In genomic region chr10:62724936-62725335, GRCm38 (mm10) we compare ENCODE assay signal across 8 mouse cellular contexts. TPM values are rescaled to one million over a fixed set of nuclear protein-coding genes. Genes with fewer than 3 reads are reported as not detected.
A peak's percentile ranks its signal among the peaks of the same experiment; 100 is the strongest.
DNase-seq lines count a peak whose midpoint lies in the region; ATAC-seq and TF ChIP-seq lines count a peak whose summit lies in the region.

No protein-coding gene starts in this region.

- H3K36me3 ChIP-seq in kidney, postnatal 0 days (ENCODE audit: insufficient read depth, low read length), result no peaks in the 10 kb centered on the region
- no peaks in the 10 kb centered on the region for H3K36me3 ChIP-seq in forebrain, embryonic 15.5 days
- H3K36me3 ChIP-seq in limb, embryonic 15.5 days, result no peaks in the 10 kb centered on the region
- H3K36me3 ChIP-seq in neural tube, embryonic 15.5 days, result no peaks in the 10 kb centered on the region

- no peak for TF ChIP-seq CTCF in kidney, postnatal 0 days (IDR thresholded peaks at IDR 0.05; ENCODE audit: low read depth)

- no peaks in the 10 kb centered on the region for H3K9me3 ChIP-seq in kidney, postnatal 0 days (replicated peaks; ENCODE audit: low read length)
- no peaks in the 10 kb centered on the region for H3K9me3 ChIP-seq in forebrain, embryonic 15.5 days
- no peaks in the 10 kb centered on the region for H3K9me3 ChIP-seq in limb, embryonic 15.5 days
- no peaks in the 10 kb centered on the region for H3K9me3 ChIP-seq in neural tube, embryonic 15.5 days (replicated peaks)

- H3K9ac ChIP-seq in kidney, postnatal 0 days (ENCODE audit: low read depth, low read length), result no peak overlapping the region
- no peak overlapping the region for H3K9ac ChIP-seq in forebrain, embryonic 15.5 days (replicated peaks)
- H3K9ac ChIP-seq in limb, embryonic 15.5 days, result no peak overlapping the region
- H3K9ac ChIP-seq in neural tube, embryonic 15.5 days (replicated peaks), result no peak overlapping the region

- DNase-seq in kidney, postnatal 0 days (ENCODE audit: low spot score), result no peak
- no peak for DNase-seq in kidney, postnatal 25 days
- no peak for DNase-seq in right cerebral cortex, postnatal 36 days (ENCODE audit: low spot score in 2 of 2)
- DNase-seq in cerebellum, adult 11 months, result no peak
- no peak for DNase-seq in embryo, embryonic 10 days (ENCODE audit: low spot score)

- ATAC-seq in kidney, postnatal 0 days (replicated peaks; ENCODE audit: low FRiP score, low read depth), result no peak
- no peak for ATAC-seq in forebrain, embryonic 15.5 days (replicated peaks)
- no peak for ATAC-seq in limb, embryonic 15.5 days (ENCODE audit: insufficient number of reproducible peaks, low FRiP score, low TSS enrichment, low read depth)
- no peak for ATAC-seq in neural tube, embryonic 15.5 days (ENCODE audit: low FRiP score)

- WGBS in kidney, postnatal 0 days, result 8% methylated on average over 7 of the region's 7 CpGs
- 29% methylated on average over 7 of the region's 7 CpGs for WGBS in forebrain, embryonic 15.5 days
- WGBS in limb, embryonic 15.5 days, result 14% methylated on average over 7 of the region's 7 CpGs
- 26% methylated on average over 7 of the region's 7 CpGs for WGBS in neural tube, embryonic 15.5 days

- H3K27me3 ChIP-seq in kidney, postnatal 0 days (ENCODE audit: insufficient read depth, low read length), result no peaks in the 10 kb centered on the region; the same call in 1 of the 2 replicates
- H3K27me3 ChIP-seq in forebrain, embryonic 15.5 days, result no peaks in the 10 kb centered on the region
- peaks cover 16% of the 10 kb centered on the region; the same call in 1 of the 2 replicates for H3K27me3 ChIP-seq in limb, embryonic 15.5 days
- peaks cover 12% of the 10 kb centered on the region; the same call in 1 of the 2 replicates for H3K27me3 ChIP-seq in neural tube, embryonic 15.5 days (replicated peaks)

- H3K4me1 ChIP-seq in kidney, postnatal 0 days (replicated peaks; ENCODE audit: insufficient read depth, low read length), result no peaks in the 10 kb centered on the region
- peaks cover 6% of the 10 kb centered on the region for H3K4me1 ChIP-seq in forebrain, embryonic 15.5 days
- peaks cover 8% of the 10 kb centered on the region for H3K4me1 ChIP-seq in limb, embryonic 15.5 days
- peaks cover 6% of the 10 kb centered on the region for H3K4me1 ChIP-seq in neural tube, embryonic 15.5 days

- H3K27ac ChIP-seq in kidney, postnatal 0 days, result no peak overlapping the region
- H3K27ac ChIP-seq in forebrain, embryonic 15.5 days (replicated peaks), result no peak overlapping the region
- H3K27ac ChIP-seq in limb, embryonic 15.5 days, result no peak overlapping the region
- no peak overlapping the region for H3K27ac ChIP-seq in neural tube, embryonic 15.5 days (replicated peaks)

- no peak overlapping the region for H3K4me3 ChIP-seq in kidney, postnatal 0 days (replicated peaks; ENCODE audit: low read depth, low read length)
- H3K4me3 ChIP-seq in forebrain, embryonic 15.5 days, result peak overlapping the region; percentile 71; the same call in 1 of the 2 replicates
- H3K4me3 ChIP-seq in limb, embryonic 15.5 days, result no peak overlapping the region
- H3K4me3 ChIP-seq in neural tube, embryonic 15.5 days (replicated peaks), result peak overlapping the region; percentile 82; the same call in 1 of the 2 replicates

- peak overlapping the region; percentile 98 for H3K4me2 ChIP-seq in kidney, postnatal 0 days (ENCODE audit: low read length)
- H3K4me2 ChIP-seq in forebrain, embryonic 15.5 days (replicated peaks), result peak overlapping the region; percentile 64; the same call in 1 of the 2 replicates
- peak overlapping the region; percentile 95; the same call in 1 of the 2 replicates for H3K4me2 ChIP-seq in limb, embryonic 15.5 days
- peak overlapping the region; percentile 91 for H3K4me2 ChIP-seq in neural tube, embryonic 15.5 days

RNA-seq across cellular contexts. Expression of gene Stox1, which starts 1.0 kb away (rescaled TPM):
- 1.7 TPM in 2 replicates for polyA plus RNA-seq in kidney, postnatal 0 days (2015; fragmentation: Nextera tagmentation; extraction: Ambion mirVana)
- polyA plus RNA-seq in forebrain, embryonic 15.5 days (2015; fragmentation: Nextera tagmentation; extraction: Ambion mirVana), result 2.3 and 2.5 TPM in 2 replicates
- 1.1 and 1.4 TPM in 2 replicates for polyA plus RNA-seq in limb, embryonic 15.5 days (2015; fragmentation: Nextera tagmentation; extraction: Ambion mirVana)
- 3.2 and 3.3 TPM in 2 replicates for polyA plus RNA-seq in neural tube, embryonic 15.5 days (2015; fragmentation: Nextera tagmentation; extraction: Ambion mirVana)

Comparison
In these comparisons a context has a peak if more than half of its experiments do, and no peak if none do; other contexts are left out.
1. H3K4me3 ChIP-seq: peak in forebrain, embryonic 15.5 days (single experiment) and neural tube, embryonic 15.5 days (single experiment); none in kidney, postnatal 0 days (single experiment) and limb, embryonic 15.5 days (single experiment).
2. Peak in every context shown above with its lines, with median percentiles within 50 percentile points of each other: H3K4me2 ChIP-seq.